Mouse (Mus musculus): ENCODE measurements around the gene 2310033P09Rik. TPM values are rescaled to one million over a fixed set of nuclear protein-coding genes. Genes with fewer than 3 reads are reported as not detected.

Gene 2310033P09Rik
- polyA plus RNA-seq, 1 experiment from 2014 or later = 22.1 TPM

DNA sequence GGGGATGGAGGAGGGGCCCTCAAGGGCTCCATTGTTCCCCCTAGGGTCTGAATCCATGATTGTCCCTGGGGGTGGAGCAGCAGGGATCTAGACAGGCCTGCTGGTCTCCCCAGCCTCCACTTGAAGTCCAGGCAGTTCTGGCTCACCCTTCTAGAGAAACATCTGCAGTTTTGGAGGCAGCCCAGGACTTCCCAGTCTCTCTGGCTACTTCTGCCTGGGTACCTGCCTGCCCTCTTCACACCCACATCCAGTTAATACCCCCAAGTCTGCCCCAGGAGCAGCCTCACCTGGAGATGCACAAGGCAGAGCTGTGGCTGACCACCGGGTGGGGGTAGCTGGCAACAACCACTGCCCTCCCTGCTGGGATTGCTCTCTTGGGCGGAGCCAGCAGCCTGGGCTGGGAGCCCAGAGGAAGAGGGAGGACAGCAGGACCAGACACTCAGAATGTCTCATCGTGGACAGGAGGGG is 25.2 kb upstream of the 2310033P09Rik start, which contains the start of gene Gjc2:
Gene Gjc2, minus strand, starts transcription at position 350 of the 468 bp plus-strand sequence.
- no peak within 1 kb of the TSS for H3K4me3 ChIP-seq (ENCODE audit: control insufficient read depth in 1 of 2, insufficient read depth in 1 of 2, low read depth in 1 of 2, low read length in 2 of 2)
- WGBS = 32% methylated on average over 3 of the region's 3 CpGs

DNA sequence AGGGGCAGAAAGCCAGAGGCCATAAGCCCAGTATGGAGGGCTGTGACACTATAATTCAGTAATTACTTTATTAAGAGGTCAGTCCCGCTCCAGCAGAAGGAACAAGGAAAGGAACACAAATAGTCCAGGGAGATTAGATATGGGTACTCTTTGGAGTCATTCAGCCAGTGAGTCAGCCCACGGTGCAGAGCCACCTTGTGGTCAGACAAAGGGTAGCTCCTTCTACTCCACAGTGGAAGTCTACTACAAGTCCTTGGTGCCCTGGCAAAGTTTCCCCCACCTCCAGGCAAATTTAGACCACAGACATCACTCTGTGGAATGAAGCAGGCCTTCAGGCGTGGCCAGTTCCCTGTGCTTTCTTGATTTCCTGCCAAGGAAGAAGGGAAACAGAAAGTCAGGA is 24.3 kb upstream of the 2310033P09Rik start:
- peak overlapping the region; percentile 51; the same call in 1 of the 2 replicates for H3K9ac ChIP-seq (ENCODE audit: low read length)
- peak overlapping the region; percentile 12; the same call in 1 of the 2 replicates for H3K4me2 ChIP-seq (ENCODE audit: low read length)
- H3K4me1 ChIP-seq (ENCODE audit: control insufficient read depth in 2 of 2, insufficient read depth in 2 of 2, low read length in 2 of 2) = peaks cover 15 to 31% of the 10 kb centered on the region in 2 experiments
- no peak overlapping the region for H3K4me3 ChIP-seq (ENCODE audit: control insufficient read depth in 1 of 2, insufficient read depth in 1 of 2, low read depth in 1 of 2, low read length in 2 of 2)
- WGBS = 9% methylated on average over 3 of the region's 3 CpGs
- H3K36me3 ChIP-seq (ENCODE audit: control insufficient read depth, insufficient read depth, low read length) = peaks cover 35% of the 10 kb centered on the region
- ATAC-seq (ENCODE audit: insufficient number of reproducible peaks, insufficient read depth, low FRiP score, low read depth) = no peak
- H3K27ac ChIP-seq (replicated peaks in 1 of 2; ENCODE audit: control insufficient read depth in 1 of 2, insufficient read depth in 1 of 2, low read depth in 2 of 2, low read length in 2 of 2) = peak overlapping the region; percentile 48 to 55; a peak in 3 of 4 replicates
- H3K27me3 ChIP-seq (ENCODE audit: control insufficient read depth, insufficient read depth, low read length) = 0 out of 2 replicates have a peak, but pooled peaks cover 4% of the 10 kb centered on the region
- no peaks in the 10 kb centered on the region for H3K9me3 ChIP-seq (ENCODE audit: control insufficient read depth, low read length)

More for the DNA sequence above, 25.2 kb upstream of the 2310033P09Rik start, which contains the start of gene Gjc2:
- Histone ChIP-seq H3K9me3 (ENCODE audit: control insufficient read depth, low read length) (no peaks in the 10 kb centered on the region), H3K4me1 (ENCODE audit: control insufficient read depth in 2 of 2, insufficient read depth in 2 of 2, low read length in 2 of 2) (peaks cover 15 to 31% of the 10 kb centered on the region in 2 experiments), H3K4me2 (ENCODE audit: low read length) (peak within 1 kb of the TSS; percentile 12; the same call in 1 of the 2 replicates), H3K27me3 (ENCODE audit: control insufficient read depth, insufficient read depth, low read length) (peaks cover 13% of the 10 kb centered on the region), H3K36me3 (ENCODE audit: control insufficient read depth, insufficient read depth, low read length) (peaks cover 35% of the 10 kb centered on the region), H3K9ac (ENCODE audit: low read length) (peak within 1 kb of the TSS; percentile 51; the same call in 1 of the 2 replicates), H3K27ac (replicated peaks in 1 of 2; ENCODE audit: control insufficient read depth in 1 of 2, insufficient read depth in 1 of 2, low read depth in 2 of 2, low read length in 2 of 2) (peak within 1 kb of the TSS; percentile 48 to 55; a peak in 3 of 4 replicates)
- 0 out of 2 replicates have a peak, but pooled peaks have one; percentile 17 for ATAC-seq (ENCODE audit: insufficient number of reproducible peaks, insufficient read depth, low FRiP score, low read depth)

DNA sequence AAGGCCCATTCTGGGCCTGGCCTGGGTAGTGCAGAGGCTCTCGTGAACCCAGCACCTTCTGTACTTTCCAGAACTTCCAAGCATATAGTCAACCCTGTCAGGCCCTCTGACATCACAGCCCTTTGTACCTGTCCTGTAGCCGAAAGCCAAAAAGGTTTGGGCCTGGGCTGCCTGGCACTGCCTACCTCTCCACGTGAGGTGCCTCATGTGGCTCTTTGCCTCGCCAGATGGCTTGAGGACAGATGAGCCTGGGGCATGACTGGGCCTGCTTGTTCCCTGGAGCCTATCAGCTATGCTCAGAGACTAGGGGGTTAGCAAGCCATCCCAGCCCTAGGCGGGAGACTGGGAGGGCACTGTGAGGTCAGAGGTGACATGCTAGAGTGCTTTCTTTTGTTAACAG is 22.6 kb upstream of the 2310033P09Rik start:
- H3K9me3 ChIP-seq (ENCODE audit: control insufficient read depth, low read length) = no peaks in the 10 kb centered on the region
- no peak overlapping the region for H3K4me3 ChIP-seq (ENCODE audit: control insufficient read depth in 1 of 2, insufficient read depth in 1 of 2, low read depth in 1 of 2, low read length in 2 of 2)
- H3K36me3 ChIP-seq (ENCODE audit: control insufficient read depth, insufficient read depth, low read length) = peaks cover 35% of the 10 kb centered on the region
- H3K27me3 ChIP-seq (ENCODE audit: control insufficient read depth, insufficient read depth, low read length) = no peaks in the 10 kb centered on the region
- ATAC-seq (ENCODE audit: insufficient number of reproducible peaks, insufficient read depth, low FRiP score, low read depth) = no peak
- no peak overlapping the region for H3K4me2 ChIP-seq (ENCODE audit: low read length)
- H3K9ac ChIP-seq (ENCODE audit: low read length) = no peak overlapping the region
- 85% methylated on average over 5 of the region's 5 CpGs for WGBS
- peaks cover 12 to 22% of the 10 kb centered on the region in 2 experiments for H3K4me1 ChIP-seq (ENCODE audit: control insufficient read depth in 2 of 2, insufficient read depth in 2 of 2, low read length in 2 of 2)
- no peak overlapping the region for H3K27ac ChIP-seq (replicated peaks in 1 of 2; ENCODE audit: control insufficient read depth in 1 of 2, insufficient read depth in 1 of 2, low read depth in 2 of 2, low read length in 2 of 2)

DNA sequence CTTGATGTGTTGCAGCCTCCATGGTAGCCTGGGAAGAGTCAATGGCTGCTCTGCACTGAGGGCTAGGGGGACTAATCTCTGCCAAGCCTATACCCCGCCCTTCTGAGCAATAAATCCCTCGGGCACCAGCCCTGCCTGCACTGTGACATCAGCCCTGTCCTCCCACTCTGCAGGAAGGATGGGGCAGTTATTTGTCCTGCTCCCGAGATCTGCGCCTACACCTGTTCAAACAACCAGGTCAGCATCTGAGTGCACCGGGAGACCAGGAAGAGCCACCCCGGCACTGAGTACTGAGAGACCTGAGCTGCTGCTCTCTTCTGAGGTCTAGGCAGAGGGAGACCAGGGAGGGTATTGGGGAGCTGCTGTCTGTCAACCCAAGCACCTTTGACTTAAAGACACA is 20.4 kb upstream of the 2310033P09Rik start:
- WGBS = 78% methylated on average over 6 of the region's 6 CpGs
- ATAC-seq (ENCODE audit: insufficient number of reproducible peaks, insufficient read depth, low FRiP score, low read depth) = no peak
- no peak overlapping the region for H3K4me2 ChIP-seq (ENCODE audit: low read length)
- no peak overlapping the region for H3K9ac ChIP-seq (ENCODE audit: low read length)
- H3K4me1 ChIP-seq (ENCODE audit: control insufficient read depth in 2 of 2, insufficient read depth in 2 of 2, low read length in 2 of 2) = peaks cover 10 to 20% of the 10 kb centered on the region in 2 experiments
- no peak overlapping the region for H3K27ac ChIP-seq (replicated peaks in 1 of 2; ENCODE audit: control insufficient read depth in 1 of 2, insufficient read depth in 1 of 2, low read depth in 2 of 2, low read length in 2 of 2)
- H3K36me3 ChIP-seq (ENCODE audit: control insufficient read depth, insufficient read depth, low read length) = peaks cover 35% of the 10 kb centered on the region
- H3K4me3 ChIP-seq (ENCODE audit: control insufficient read depth in 1 of 2, insufficient read depth in 1 of 2, low read depth in 1 of 2, low read length in 2 of 2) = no peak overlapping the region
- H3K9me3 ChIP-seq (ENCODE audit: control insufficient read depth, low read length) = no peaks in the 10 kb centered on the region
- no peaks in the 10 kb centered on the region for H3K27me3 ChIP-seq (ENCODE audit: control insufficient read depth, insufficient read depth, low read length)

DNA sequence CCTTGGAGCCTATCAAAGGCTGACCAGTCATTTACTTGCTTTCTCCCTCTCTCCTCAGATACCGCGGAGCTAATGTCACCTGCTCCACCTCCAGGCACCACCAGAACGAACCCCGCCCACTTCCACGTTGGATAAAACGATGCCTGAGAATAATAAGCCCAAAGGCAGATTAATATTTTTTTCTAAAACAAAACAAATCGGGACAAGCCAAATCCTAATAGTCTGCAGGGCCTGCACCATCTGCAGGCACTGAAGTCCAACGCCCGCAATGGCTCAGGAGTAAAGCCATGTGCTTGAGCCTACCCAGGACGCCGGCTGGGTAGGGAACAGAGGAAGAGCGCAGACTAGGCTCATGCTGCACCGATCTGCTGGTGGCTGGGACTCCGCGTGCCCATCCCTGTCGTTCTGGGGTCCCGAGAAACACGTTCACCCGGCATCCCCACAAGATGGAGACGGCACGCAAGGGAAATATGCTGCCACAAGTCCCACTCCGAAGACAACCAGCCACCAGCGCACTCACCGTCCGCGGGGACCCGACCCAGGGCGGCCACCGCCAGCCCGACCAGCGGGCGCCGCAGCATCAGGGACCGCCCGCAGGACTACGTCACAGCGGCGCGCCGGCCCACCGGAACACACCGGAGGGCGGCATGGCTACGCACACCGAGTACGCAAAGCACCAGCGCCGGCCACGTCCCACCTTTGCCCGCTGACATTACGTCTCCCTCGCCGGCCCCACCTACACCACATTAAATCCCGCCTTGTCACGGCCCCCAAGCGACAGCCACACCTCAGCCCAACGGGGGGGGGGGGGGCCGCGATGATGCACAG is 16.7 kb upstream of the 2310033P09Rik start:
- WGBS = under 1% methylated on average over 57 of the region's 59 CpGs
- ATAC-seq (ENCODE audit: insufficient number of reproducible peaks, insufficient read depth, low FRiP score, low read depth) = peak; percentile 93

DNA sequence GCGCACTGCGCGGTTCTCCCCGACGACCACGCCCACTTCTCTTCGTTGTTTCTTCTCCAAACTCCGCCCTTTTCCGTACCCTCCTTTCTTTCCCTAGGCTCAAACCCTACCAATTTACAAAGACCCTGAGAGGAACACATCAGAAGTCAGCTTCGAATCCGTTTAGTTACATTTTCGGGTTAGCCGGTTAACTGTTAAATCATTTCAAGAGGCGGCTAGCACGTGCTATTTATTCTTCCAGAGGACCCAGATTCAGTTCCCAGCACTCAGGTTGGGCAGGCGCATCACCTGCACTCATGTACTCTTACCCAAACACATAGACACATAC is 16.1 kb upstream of the 2310033P09Rik start, which contains the start of gene Guk1:
Gene Guk1, minus strand, starts transcription at position 154 of the 328 bp plus-strand sequence.
- Histone ChIP-seq H3K4me1 (ENCODE audit: control insufficient read depth in 2 of 2, insufficient read depth in 2 of 2, low read length in 2 of 2) (peaks cover 0 to 4% of the 10 kb centered on the region in 2 experiments; a peak in 1 of 4 replicates), H3K36me3 (ENCODE audit: control insufficient read depth, insufficient read depth, low read length) (0 out of 2 replicates have a peak, but pooled peaks cover under 1% of the 10 kb centered on the region), H3K27me3 (ENCODE audit: control insufficient read depth, insufficient read depth, low read length) (no peaks in the 10 kb centered on the region), H3K4me2 (ENCODE audit: low read length) (peak within 1 kb of the TSS; percentile 83), H3K4me3 (ENCODE audit: control insufficient read depth in 1 of 2, insufficient read depth in 1 of 2, low read depth in 1 of 2, low read length in 2 of 2) (peak within 1 kb of the TSS; percentile 64 to 68), H3K27ac (replicated peaks in 1 of 2; ENCODE audit: control insufficient read depth in 1 of 2, insufficient read depth in 1 of 2, low read depth in 2 of 2, low read length in 2 of 2) (peak within 1 kb of the TSS; percentile 84 to 91), H3K9me3 (ENCODE audit: control insufficient read depth, low read length) (no peaks in the 10 kb centered on the region), H3K9ac (ENCODE audit: low read length) (peak within 1 kb of the TSS; percentile 86)
- WGBS = 6% methylated on average over 16 of the region's 16 CpGs
- ATAC-seq (ENCODE audit: insufficient number of reproducible peaks, insufficient read depth, low FRiP score, low read depth) = peak; percentile 1; the same call in 1 of the 2 replicates

More for the DNA sequence above, 16.7 kb upstream of the 2310033P09Rik start:
- peak overlapping the region; percentile 64 to 68 for H3K4me3 ChIP-seq (ENCODE audit: control insufficient read depth in 1 of 2, insufficient read depth in 1 of 2, low read depth in 1 of 2, low read length in 2 of 2)
- H3K36me3 ChIP-seq (ENCODE audit: control insufficient read depth, insufficient read depth, low read length) = peaks cover 6% of the 10 kb centered on the region; the same call in 1 of the 2 replicates
- peak overlapping the region; percentile 86 for H3K9ac ChIP-seq (ENCODE audit: low read length)
- peaks cover 0 to 4% of the 10 kb centered on the region in 2 experiments; a peak in 1 of 4 replicates for H3K4me1 ChIP-seq (ENCODE audit: control insufficient read depth in 2 of 2, insufficient read depth in 2 of 2, low read length in 2 of 2)
- no peaks in the 10 kb centered on the region for H3K9me3 ChIP-seq (ENCODE audit: control insufficient read depth, low read length)
- peak overlapping the region; percentile 84 to 91 for H3K27ac ChIP-seq (replicated peaks in 1 of 2; ENCODE audit: control insufficient read depth in 1 of 2, insufficient read depth in 1 of 2, low read depth in 2 of 2, low read length in 2 of 2)
- H3K27me3 ChIP-seq (ENCODE audit: control insufficient read depth, insufficient read depth, low read length) = no peaks in the 10 kb centered on the region
- peak overlapping the region; percentile 83 for H3K4me2 ChIP-seq (ENCODE audit: low read length)

DNA sequence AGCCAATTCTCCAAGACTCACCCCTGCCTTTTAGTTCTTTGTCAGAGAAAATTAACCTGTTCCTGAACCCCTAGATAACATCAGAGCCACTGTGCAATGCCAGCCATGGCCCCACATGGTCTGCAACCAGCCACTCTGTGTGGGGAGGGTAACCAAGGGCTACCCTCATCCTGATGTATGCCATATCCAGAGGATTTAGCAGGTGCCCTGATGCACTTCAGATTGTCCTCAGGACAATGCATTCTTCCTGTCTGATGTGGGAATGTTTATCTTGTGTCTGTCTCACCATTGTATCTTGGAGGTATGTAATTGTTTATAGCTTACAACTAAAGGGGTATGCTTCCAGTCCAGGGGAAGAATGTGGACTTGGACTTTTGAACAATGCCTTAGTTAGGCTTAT is 11.9 kb upstream of the 2310033P09Rik start:
- Histone ChIP-seq H3K27me3 (ENCODE audit: control insufficient read depth, insufficient read depth, low read length) (no peaks in the 10 kb centered on the region), H3K27ac (replicated peaks in 1 of 2; ENCODE audit: control insufficient read depth in 1 of 2, insufficient read depth in 1 of 2, low read depth in 2 of 2, low read length in 2 of 2) (no peak overlapping the region), H3K9ac (ENCODE audit: low read length) (no peak overlapping the region), H3K9me3 (ENCODE audit: control insufficient read depth, low read length) (no peaks in the 10 kb centered on the region), H3K4me2 (ENCODE audit: low read length) (no peak overlapping the region), H3K36me3 (ENCODE audit: control insufficient read depth, insufficient read depth, low read length) (peaks cover 9% of the 10 kb centered on the region; the same call in 1 of the 2 replicates), H3K4me3 (ENCODE audit: control insufficient read depth in 1 of 2, insufficient read depth in 1 of 2, low read depth in 1 of 2, low read length in 2 of 2) (no peak overlapping the region), H3K4me1 (ENCODE audit: control insufficient read depth in 2 of 2, insufficient read depth in 2 of 2, low read length in 2 of 2) (peaks cover 2 to 3% of the 10 kb centered on the region in 2 experiments)
- ATAC-seq (ENCODE audit: insufficient number of reproducible peaks, insufficient read depth, low FRiP score, low read depth) = no peak
